Mouse (Mus musculus): ENCODE results near the gene Samd4b. TPM values are rescaled to one million over a fixed set of nuclear protein-coding genes. Genes with fewer than 3 reads are reported as not detected.

Samd4b gene
- polyA plus RNA-seq, 1 experiment from 2014 or later: 25.8 TPM

GRCm38 (mm10) chr7:28584468-28584867 lies 13.5 kb downstream of the Samd4b start:
- Histone ChIP-seq H3K27me3 (ENCODE audit: control insufficient read depth, insufficient read depth, low read length) (no peaks in the 10 kb centered on the region), H3K4me1 (ENCODE audit: control insufficient read depth, insufficient read depth, low read length) (peaks cover 45% of the 10 kb centered on the region), H3K9ac (replicated peaks; ENCODE audit: low read depth, low read length) (0 out of 2 replicates have a peak overlapping the region, but pooled peaks have one; percentile 10), H3K4me3 (ENCODE audit: low read depth, low read length) (no peak overlapping the region), H3K9me3 (ENCODE audit: control insufficient read depth, low read depth, low read length) (no peaks in the 10 kb centered on the region), H3K36me3 (ENCODE audit: control insufficient read depth, insufficient read depth, low read length) (no peaks in the 10 kb centered on the region), H3K4me2 (replicated peaks; ENCODE audit: low read depth, low read length) (no peak overlapping the region), H3K27ac (ENCODE audit: low read length) (peak overlapping the region; percentile 55; the same call in 1 of the 2 replicates)
- 49% methylated on average over 4 of the region's 4 CpGs for WGBS
- no peak for ATAC-seq (ENCODE audit: insufficient number of reproducible peaks, insufficient read depth, low FRiP score, low read depth)

- Histone ChIP-seq H3K4me1 (ENCODE audit: control insufficient read depth, insufficient read depth, low read length) (peaks cover 51% of the 10 kb centered on the region), H3K4me3 (ENCODE audit: low read depth, low read length) (no peak overlapping the region), H3K9me3 (ENCODE audit: control insufficient read depth, low read depth, low read length) (no peaks in the 10 kb centered on the region), H3K36me3 (ENCODE audit: control insufficient read depth, insufficient read depth, low read length) (no peaks in the 10 kb centered on the region), H3K9ac (replicated peaks; ENCODE audit: low read depth, low read length) (0 out of 2 replicates have a peak overlapping the region, but pooled peaks have one; percentile 10), H3K27ac (ENCODE audit: low read length) (peak overlapping the region; percentile 55; the same call in 1 of the 2 replicates), H3K4me2 (replicated peaks; ENCODE audit: low read depth, low read length) (0 out of 2 replicates have a peak overlapping the region, but pooled peaks have one; percentile 7), H3K27me3 (ENCODE audit: control insufficient read depth, insufficient read depth, low read length) (no peaks in the 10 kb centered on the region)
- ATAC-seq (ENCODE audit: insufficient number of reproducible peaks, insufficient read depth, low FRiP score, low read depth): peak; percentile 65
- WGBS: 61% methylated on average over 8 of the region's 8 CpGs
Measured at GRCm38 (mm10) chr7:28583570-28584344, 14.2 kb downstream of the Samd4b start.

GRCm38 (mm10) chr7:28582841-28583240 lies 15.1 kb downstream of the Samd4b start:
- no peak overlapping the region for H3K4me2 ChIP-seq (replicated peaks; ENCODE audit: low read depth, low read length)
- H3K27ac ChIP-seq (ENCODE audit: low read length): peak overlapping the region; percentile 48; the same call in 1 of the 2 replicates
- no peaks in the 10 kb centered on the region for H3K36me3 ChIP-seq (ENCODE audit: control insufficient read depth, insufficient read depth, low read length)
- no peaks in the 10 kb centered on the region for H3K9me3 ChIP-seq (ENCODE audit: control insufficient read depth, low read depth, low read length)
- no peak overlapping the region for H3K9ac ChIP-seq (replicated peaks; ENCODE audit: low read depth, low read length)
- H3K4me3 ChIP-seq (ENCODE audit: low read depth, low read length): no peak overlapping the region
- WGBS: 59% methylated on average over 11 of the region's 11 CpGs
- no peak for ATAC-seq (ENCODE audit: insufficient number of reproducible peaks, insufficient read depth, low FRiP score, low read depth)
- H3K4me1 ChIP-seq (ENCODE audit: control insufficient read depth, insufficient read depth, low read length): peaks cover 51% of the 10 kb centered on the region
- H3K27me3 ChIP-seq (ENCODE audit: control insufficient read depth, insufficient read depth, low read length): no peaks in the 10 kb centered on the region

DNA sequence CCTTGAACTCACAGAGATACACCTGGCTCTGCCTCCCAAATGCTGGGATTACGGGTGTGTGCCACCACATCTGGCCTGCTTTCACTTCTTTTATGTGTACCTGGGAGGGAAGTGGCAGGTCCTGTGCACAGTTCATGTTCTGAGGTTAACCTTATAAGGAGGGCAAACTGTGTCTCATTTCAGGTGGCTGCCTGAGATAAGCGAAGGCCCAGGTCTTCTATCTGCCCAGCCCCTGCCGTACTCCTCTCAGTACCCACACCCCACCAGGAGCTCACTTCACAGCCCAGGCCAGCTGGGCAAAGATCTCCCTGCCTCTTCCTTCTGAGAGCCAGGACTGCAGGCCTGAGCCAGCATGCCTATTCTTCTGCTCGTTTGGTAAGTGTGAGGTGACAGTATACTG lies 16.2 kb downstream of the Samd4b start:
- H3K9ac ChIP-seq (replicated peaks; ENCODE audit: low read depth, low read length): no peak overlapping the region
- no peaks in the 10 kb centered on the region for H3K27me3 ChIP-seq (ENCODE audit: control insufficient read depth, insufficient read depth, low read length)
- H3K4me1 ChIP-seq (ENCODE audit: control insufficient read depth, insufficient read depth, low read length): peaks cover 53% of the 10 kb centered on the region
- no peak overlapping the region for H3K4me3 ChIP-seq (ENCODE audit: low read depth, low read length)
- no peak overlapping the region for H3K4me2 ChIP-seq (replicated peaks; ENCODE audit: low read depth, low read length)
- H3K9me3 ChIP-seq (ENCODE audit: control insufficient read depth, low read depth, low read length): no peaks in the 10 kb centered on the region
- peak overlapping the region; percentile 48; the same call in 1 of the 2 replicates for H3K27ac ChIP-seq (ENCODE audit: low read length)
- H3K36me3 ChIP-seq (ENCODE audit: control insufficient read depth, insufficient read depth, low read length): no peaks in the 10 kb centered on the region
- ATAC-seq (ENCODE audit: insufficient number of reproducible peaks, insufficient read depth, low FRiP score, low read depth): no peak
- whole genome bisulfite sequencing: 77% methylated on average over 4 of the region's 4 CpGs

DNA sequence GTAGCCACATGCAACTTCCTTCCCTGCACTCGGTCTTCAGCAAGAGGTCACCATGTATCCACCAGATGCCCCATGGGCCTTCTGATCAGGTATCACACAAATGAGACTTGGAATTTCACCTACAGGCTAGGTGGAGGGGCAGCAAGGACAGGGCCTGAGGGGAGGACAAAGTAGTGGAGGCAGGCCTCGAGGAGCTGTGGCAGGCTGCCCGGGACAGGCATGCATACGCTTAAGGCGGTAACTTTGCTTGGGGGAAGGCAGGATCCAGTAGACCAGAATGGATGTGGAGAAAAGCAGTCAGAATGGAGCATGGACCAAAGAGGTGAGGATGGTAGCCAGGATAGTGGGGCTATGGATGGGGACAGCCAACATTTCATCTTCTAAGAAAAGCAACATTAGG lies 18.1 kb downstream of the Samd4b start:
- no peaks in the 10 kb centered on the region for H3K27me3 ChIP-seq (ENCODE audit: control insufficient read depth, insufficient read depth, low read length)
- 0 out of 2 replicates have a peak overlapping the region, but pooled peaks have one; percentile 10 for H3K27ac ChIP-seq (ENCODE audit: low read length)
- no peak overlapping the region for H3K4me2 ChIP-seq (replicated peaks; ENCODE audit: low read depth, low read length)
- WGBS: 72% methylated on average over 5 of the region's 5 CpGs
- no peak overlapping the region for H3K4me3 ChIP-seq (ENCODE audit: low read depth, low read length)
- ATAC-seq (ENCODE audit: insufficient number of reproducible peaks, insufficient read depth, low FRiP score, low read depth): no peak
- H3K9me3 ChIP-seq (ENCODE audit: control insufficient read depth, low read depth, low read length): no peaks in the 10 kb centered on the region
- H3K36me3 ChIP-seq (ENCODE audit: control insufficient read depth, insufficient read depth, low read length): 0 out of 2 replicates have a peak, but pooled peaks cover 3% of the 10 kb centered on the region
- H3K9ac ChIP-seq (replicated peaks; ENCODE audit: low read depth, low read length): no peak overlapping the region
- peaks cover 60% of the 10 kb centered on the region for H3K4me1 ChIP-seq (ENCODE audit: control insufficient read depth, insufficient read depth, low read length)

GRCm38 (mm10) chr7:28578543-28579053 lies 19.3 kb downstream of the Samd4b start:
- 69% methylated on average over 5 of the region's 5 CpGs for WGBS
- no peak for ATAC-seq (ENCODE audit: insufficient number of reproducible peaks, insufficient read depth, low FRiP score, low read depth)
- Histone ChIP-seq H3K36me3 (ENCODE audit: control insufficient read depth, insufficient read depth, low read length) (0 out of 2 replicates have a peak, but pooled peaks cover 7% of the 10 kb centered on the region), H3K4me2 (replicated peaks; ENCODE audit: low read depth, low read length) (no peak overlapping the region), H3K27me3 (ENCODE audit: control insufficient read depth, insufficient read depth, low read length) (no peaks in the 10 kb centered on the region), H3K4me1 (ENCODE audit: control insufficient read depth, insufficient read depth, low read length) (peaks cover 48% of the 10 kb centered on the region), H3K27ac (ENCODE audit: low read length) (peak overlapping the region; percentile 90), H3K4me3 (ENCODE audit: low read depth, low read length) (no peak overlapping the region), H3K9ac (replicated peaks; ENCODE audit: low read depth, low read length) (no peak overlapping the region), H3K9me3 (ENCODE audit: control insufficient read depth, low read depth, low read length) (no peaks in the 10 kb centered on the region)

GRCm38 (mm10) chr7:28577826-28578542 lies 20.0 kb downstream of the Samd4b start:
- 0 out of 2 replicates have a peak overlapping the region, but pooled peaks have one; percentile 16 for H3K4me2 ChIP-seq (replicated peaks; ENCODE audit: low read depth, low read length)
- no peak overlapping the region for H3K4me3 ChIP-seq (ENCODE audit: low read depth, low read length)
- no peaks in the 10 kb centered on the region for H3K27me3 ChIP-seq (ENCODE audit: control insufficient read depth, insufficient read depth, low read length)
- H3K4me1 ChIP-seq (ENCODE audit: control insufficient read depth, insufficient read depth, low read length): peaks cover 44% of the 10 kb centered on the region
- 0 out of 2 replicates have a peak, but pooled peaks cover 7% of the 10 kb centered on the region for H3K36me3 ChIP-seq (ENCODE audit: control insufficient read depth, insufficient read depth, low read length)
- peak overlapping the region; percentile 90 for H3K27ac ChIP-seq (ENCODE audit: low read length)
- WGBS: 58% methylated on average over 9 of the region's 9 CpGs
- no peaks in the 10 kb centered on the region for H3K9me3 ChIP-seq (ENCODE audit: control insufficient read depth, low read depth, low read length)
- no peak overlapping the region for H3K9ac ChIP-seq (replicated peaks; ENCODE audit: low read depth, low read length)
- peak; percentile 80 for ATAC-seq (ENCODE audit: insufficient number of reproducible peaks, insufficient read depth, low FRiP score, low read depth)

GRCm38 (mm10) chr7:28576271-28576914 lies 21.6 kb downstream of the Samd4b start:
- Histone ChIP-seq H3K4me2 (replicated peaks; ENCODE audit: low read depth, low read length) (peak overlapping the region; percentile 20; the same call in 1 of the 2 replicates), H3K36me3 (ENCODE audit: control insufficient read depth, insufficient read depth, low read length) (0 out of 2 replicates have a peak, but pooled peaks cover 7% of the 10 kb centered on the region), H3K4me3 (ENCODE audit: low read depth, low read length) (no peak overlapping the region), H3K4me1 (ENCODE audit: control insufficient read depth, insufficient read depth, low read length) (peaks cover 50% of the 10 kb centered on the region), H3K9ac (replicated peaks; ENCODE audit: low read depth, low read length) (no peak overlapping the region; the same call in 1 of the 2 replicates), H3K9me3 (ENCODE audit: control insufficient read depth, low read depth, low read length) (no peaks in the 10 kb centered on the region), H3K27me3 (ENCODE audit: control insufficient read depth, insufficient read depth, low read length) (no peaks in the 10 kb centered on the region), H3K27ac (ENCODE audit: low read length) (peak overlapping the region; percentile 90; the same call in 1 of the 2 replicates)
- WGBS: 51% methylated on average over 5 of the region's 5 CpGs
- ATAC-seq (ENCODE audit: insufficient number of reproducible peaks, insufficient read depth, low FRiP score, low read depth): peak; percentile 77

Measured in stomach, embryonic 14.5 days (tissue).